Comparison of ENCODE assay signal across 14 mouse cellular contexts in the genomic region with DNA sequence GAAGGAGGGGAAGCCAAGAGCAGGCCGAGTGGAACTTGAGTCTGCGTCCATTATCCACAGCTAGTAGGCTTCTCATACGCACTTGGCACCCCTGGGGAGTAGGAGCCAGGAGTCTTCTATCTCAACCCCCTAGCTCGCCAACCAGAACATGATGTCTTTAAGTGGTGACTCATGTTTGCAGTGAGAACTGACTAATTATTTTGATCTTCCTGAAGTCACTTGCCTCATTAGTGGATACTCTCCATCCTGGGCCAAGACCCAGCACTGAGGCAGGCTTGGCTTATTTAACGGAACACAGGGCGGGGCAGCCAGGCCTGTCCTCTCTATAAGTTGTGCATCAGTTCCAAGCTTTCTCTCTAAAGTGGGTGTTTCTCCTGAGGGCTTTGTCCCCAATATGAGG.
DNase-seq lines count a peak whose midpoint lies in the region; ATAC-seq and TF ChIP-seq lines count a peak whose summit lies in the region.
"Had no signal": no experiment of that assay in that cellular context is flagged by ENCODE, and none has a peak within 500 bp of the region (broad histone marks: within the 10 kb centered on the region; RNA-seq: fewer than 3 reads in every experiment).

No protein-coding gene starts in this region.

- H3K36me3 ChIP-seq in limb, embryonic 15.5 days: no peaks in the 10 kb centered on the region
- no peaks in the 10 kb centered on the region for H3K36me3 ChIP-seq in stomach, postnatal 0 days (ENCODE audit: control insufficient read depth, insufficient read depth, low read length)
- H3K36me3 ChIP-seq in midbrain, postnatal 0 days (ENCODE audit: insufficient read depth, low read length): no peaks in the 10 kb centered on the region

- no peak overlapping the region for H3K27ac ChIP-seq in limb, embryonic 15.5 days
- 0 out of 2 replicates have a peak overlapping the region, but pooled peaks have one; percentile 18 for H3K27ac ChIP-seq in stomach, postnatal 0 days (replicated peaks)
- no peak overlapping the region for H3K27ac ChIP-seq in midbrain, postnatal 0 days (ENCODE audit: low read depth, low read length)
- H3K27ac ChIP-seq: liver, embryonic 14.5 days had no signal

- no peaks in the 10 kb centered on the region for H3K27me3 ChIP-seq in limb, embryonic 15.5 days
- H3K27me3 ChIP-seq in stomach, postnatal 0 days (ENCODE audit: control insufficient read depth, insufficient read depth, low read length): no peaks in the 10 kb centered on the region
- H3K27me3 ChIP-seq in midbrain, postnatal 0 days (ENCODE audit: insufficient read depth, low read length): no peaks in the 10 kb centered on the region

- no peak overlapping the region for H3K4me2 ChIP-seq in limb, embryonic 15.5 days
- no peak overlapping the region for H3K4me2 ChIP-seq in stomach, postnatal 0 days (replicated peaks; ENCODE audit: low read depth)
- H3K4me2 ChIP-seq in midbrain, postnatal 0 days (ENCODE audit: low read depth, low read length, poor library complexity, severe bottlenecking): no peak overlapping the region

- no peaks in the 10 kb centered on the region for H3K9me3 ChIP-seq in limb, embryonic 15.5 days
- no peaks in the 10 kb centered on the region for H3K9me3 ChIP-seq in stomach, postnatal 0 days (ENCODE audit: control insufficient read depth, low read length)
- H3K9me3 ChIP-seq in midbrain, postnatal 0 days (ENCODE audit: low read length): no peaks in the 10 kb centered on the region

- no peak overlapping the region for H3K4me3 ChIP-seq in limb, embryonic 15.5 days
- H3K4me3 ChIP-seq in stomach, postnatal 0 days (ENCODE audit: low read depth, low read length): no peak overlapping the region
- H3K4me3 ChIP-seq in midbrain, postnatal 0 days (ENCODE audit: low read depth, low read length): no peak overlapping the region

- TF ChIP-seq EP300 in stomach, postnatal 0 days (optimal IDR thresholded peaks at IDR 0.05): no peak

- no peak overlapping the region for H3K9ac ChIP-seq in limb, embryonic 15.5 days
- H3K9ac ChIP-seq in stomach, postnatal 0 days (ENCODE audit: low read length): no peak overlapping the region
- no peak overlapping the region for H3K9ac ChIP-seq in midbrain, postnatal 0 days (replicated peaks; ENCODE audit: low read length, poor library complexity, severe bottlenecking)
- H3K9ac ChIP-seq: liver, embryonic 14.5 days had no signal

- DNase-seq in frontal cortex, postnatal 36 days (ENCODE audit: low spot score in 2 of 2): no peak
- peak; percentile 33 for DNase-seq in urinary bladder, postnatal 14 days (ENCODE audit: low spot score)
- DNase-seq in urinary bladder, postnatal 25 days (ENCODE audit: low spot score): no peak
- no peak for DNase-seq in stomach, postnatal 0 days (ENCODE audit: low spot score)
- no peak for DNase-seq in midbrain, postnatal 0 days (ENCODE audit: low spot score)
- no peak for DNase-seq in retina, postnatal 1 day
- DNase-seq: cerebellum, adult 9-10 months; kidney, adult 18-20 months; kidney, postnatal 25 days; left cerebral cortex, postnatal 4 days; right cerebral cortex, postnatal 25 days had no signal

- ATAC-seq in frontal cortex, adult (ENCODE audit: low TSS enrichment): peak; percentile 63
- ATAC-seq in limb, embryonic 15.5 days (ENCODE audit: insufficient number of reproducible peaks, low FRiP score, low TSS enrichment, low read depth): 0 out of 2 replicates have a peak, but pooled peaks have one; percentile 30
- peak; percentile 70; the same call in 1 of the 2 replicates for ATAC-seq in stomach, postnatal 0 days (ENCODE audit: low FRiP score, low TSS enrichment)
- no peak for ATAC-seq in midbrain, postnatal 0 days (ENCODE audit: low FRiP score)

- no peak for TF ChIP-seq CTCF in stomach, postnatal 0 days (IDR thresholded peaks at IDR 0.05; ENCODE audit: low read depth)
- no peak for TF ChIP-seq CTCF in midbrain, postnatal 0 days (IDR thresholded peaks at IDR 0.05)

- peaks cover 39% of the 10 kb centered on the region for H3K4me1 ChIP-seq in limb, embryonic 15.5 days
- H3K4me1 ChIP-seq in stomach, postnatal 0 days (replicated peaks; ENCODE audit: control insufficient read depth, insufficient read depth): no peaks in the 10 kb centered on the region
- H3K4me1 ChIP-seq in midbrain, postnatal 0 days (ENCODE audit: insufficient read depth, low read length): no peaks in the 10 kb centered on the region

- 78% methylated on average over 6 of the region's 6 CpGs for WGBS in limb, embryonic 15.5 days
- WGBS in stomach, postnatal 0 days: 62% methylated on average over 6 of the region's 6 CpGs
- 91% methylated on average over 6 of the region's 6 CpGs for WGBS in midbrain, postnatal 0 days
